Mouse (Mus musculus): ENCODE measurements at regions not wholly inside any gene's neighbourhood (a gene's known extent, or its start where the extent isn't known, plus 50 kb on each side); places are given as distances from the start of the nearest gene placed in this dataset.

DNA sequence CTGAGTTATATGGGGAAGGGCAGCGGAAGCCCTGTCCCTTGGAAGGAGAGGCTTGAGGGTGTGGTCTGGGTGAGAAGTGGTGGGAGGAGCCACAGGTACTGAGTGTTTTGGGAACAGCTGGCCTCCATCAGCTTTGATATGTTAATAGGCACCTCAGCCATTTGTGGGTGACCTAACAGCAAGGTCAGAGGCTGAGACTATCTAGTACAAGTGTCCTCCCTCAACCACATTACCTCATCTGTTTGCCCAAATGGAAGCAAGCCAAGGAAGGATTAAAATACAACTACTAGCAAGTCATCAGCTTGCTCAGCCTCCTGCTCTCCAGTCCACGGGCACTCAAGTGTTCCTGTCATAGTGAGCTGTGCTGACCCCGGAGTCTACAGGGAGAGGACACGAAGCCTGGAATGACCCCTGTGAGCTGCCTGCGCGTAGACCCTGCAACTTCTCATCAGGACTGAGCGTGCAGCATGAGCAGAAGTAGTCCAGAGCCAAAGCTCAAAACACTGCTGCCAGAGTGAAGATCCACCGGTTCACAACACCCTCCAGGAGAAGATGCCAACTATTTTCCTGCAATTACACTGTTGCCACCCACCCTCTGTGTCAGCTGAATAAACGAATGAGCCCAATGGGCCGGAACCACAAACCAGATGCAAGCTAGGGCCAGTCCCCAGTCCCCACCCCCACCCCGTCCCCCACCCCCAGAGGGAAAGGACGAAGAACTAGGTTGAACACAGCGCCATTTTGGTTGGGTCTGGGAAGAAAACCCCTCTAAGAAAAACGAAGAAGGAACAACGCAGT lies 239.6 kb downstream of the Qk start:
- Histone ChIP-seq H3K4me1 (no peaks in the 10 kb centered on the region), H3K27ac (replicated peaks) (no peak overlapping the region), H3K9me3 (replicated peaks) (no peaks in the 10 kb centered on the region), H3K36me3 (no peaks in the 10 kb centered on the region), H3K4me2 (replicated peaks) (no peak overlapping the region), H3K4me3 (replicated peaks) (no peak overlapping the region), H3K9ac (no peak overlapping the region), H3K27me3 (0 out of 2 replicates have a peak, but pooled peaks cover 4% of the 10 kb centered on the region)
- no peak; the same call in 1 of the 2 replicates for ATAC-seq (ENCODE audit: insufficient number of reproducible peaks, low FRiP score, low TSS enrichment, low read depth)
- WGBS = 74% methylated on average over 15 of the region's 15 CpGs

DNA sequence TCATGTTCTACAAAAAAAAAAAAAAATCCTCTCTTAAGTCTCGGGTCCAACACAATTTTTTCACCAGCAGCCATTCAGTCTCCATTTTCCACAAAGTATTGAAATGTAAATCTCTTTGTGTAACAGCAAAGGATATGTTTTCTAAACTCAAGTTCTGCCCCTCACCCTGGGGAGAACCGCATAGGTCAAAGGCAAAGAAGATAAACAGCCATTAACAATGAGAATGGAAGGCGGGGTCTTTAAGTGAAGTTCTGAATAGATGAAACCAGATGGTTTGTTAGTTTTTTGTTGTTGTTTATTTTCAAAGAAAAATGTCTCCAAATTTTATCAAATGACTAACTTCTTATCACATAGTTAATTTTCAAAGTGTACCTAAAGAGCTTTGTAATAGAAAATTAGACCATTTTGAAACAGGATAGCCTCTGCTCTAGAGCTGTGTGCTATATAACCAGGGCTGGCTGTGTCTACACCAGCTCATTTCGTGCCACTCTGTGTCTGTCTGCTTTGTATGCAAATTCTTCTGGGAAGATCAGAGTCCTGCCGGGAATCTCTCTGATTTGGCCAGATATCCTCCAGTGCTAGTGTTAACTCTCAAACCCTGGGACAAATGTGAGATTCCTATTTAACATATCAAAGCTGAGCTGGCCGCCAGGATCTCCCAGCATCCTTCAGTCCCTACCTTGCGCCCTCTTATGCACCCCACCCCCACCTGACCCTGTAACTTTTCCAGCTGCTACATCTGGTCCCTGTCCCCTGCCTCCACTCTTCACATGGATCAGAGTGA lies 240.9 kb downstream of the Qk start:
- 56% methylated on average over 7 of the region's 7 CpGs for WGBS
- no peak overlapping the region for H3K4me3 ChIP-seq (replicated peaks)

DNA sequence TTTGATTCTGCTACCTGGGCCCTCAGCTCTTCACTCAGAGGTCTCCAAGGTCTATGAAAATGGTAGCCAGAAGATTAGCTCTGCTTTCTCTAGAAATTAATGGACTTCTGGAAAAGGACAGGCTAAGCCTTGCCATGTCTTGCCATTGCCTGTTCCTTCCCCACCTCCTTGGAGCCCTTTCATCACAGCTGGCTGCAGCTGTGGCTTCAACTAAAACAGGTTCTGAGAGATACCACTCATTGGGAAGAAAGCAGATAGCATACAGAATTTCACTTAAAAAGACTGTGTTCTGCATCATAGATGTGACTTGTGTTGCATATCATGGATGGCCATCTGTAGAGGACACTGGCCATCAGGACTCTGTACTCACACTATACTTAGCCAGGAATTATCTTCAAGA lies 246.4 kb downstream of the Qk start:
- Histone ChIP-seq H3K4me1 (no peaks in the 10 kb centered on the region), H3K4me3 (replicated peaks) (no peak overlapping the region), H3K4me2 (replicated peaks) (no peak overlapping the region), H3K27me3 (no peaks in the 10 kb centered on the region), H3K36me3 (no peaks in the 10 kb centered on the region), H3K9ac (no peak overlapping the region), H3K9me3 (replicated peaks) (no peaks in the 10 kb centered on the region), H3K27ac (replicated peaks) (no peak overlapping the region)
- ATAC-seq (ENCODE audit: insufficient number of reproducible peaks, low FRiP score, low TSS enrichment, low read depth) = no peak

More for the DNA sequence above, 240.9 kb downstream of the Qk start:
- H3K4me1 ChIP-seq = no peaks in the 10 kb centered on the region
- no peak overlapping the region for H3K27ac ChIP-seq (replicated peaks)
- H3K9me3 ChIP-seq (replicated peaks) = no peaks in the 10 kb centered on the region
- H3K4me2 ChIP-seq (replicated peaks) = no peak overlapping the region
- no peak for ATAC-seq (ENCODE audit: insufficient number of reproducible peaks, low FRiP score, low TSS enrichment, low read depth)
- H3K27me3 ChIP-seq = 0 out of 2 replicates have a peak, but pooled peaks cover 4% of the 10 kb centered on the region
- H3K9ac ChIP-seq = no peak overlapping the region
- no peaks in the 10 kb centered on the region for H3K36me3 ChIP-seq

DNA sequence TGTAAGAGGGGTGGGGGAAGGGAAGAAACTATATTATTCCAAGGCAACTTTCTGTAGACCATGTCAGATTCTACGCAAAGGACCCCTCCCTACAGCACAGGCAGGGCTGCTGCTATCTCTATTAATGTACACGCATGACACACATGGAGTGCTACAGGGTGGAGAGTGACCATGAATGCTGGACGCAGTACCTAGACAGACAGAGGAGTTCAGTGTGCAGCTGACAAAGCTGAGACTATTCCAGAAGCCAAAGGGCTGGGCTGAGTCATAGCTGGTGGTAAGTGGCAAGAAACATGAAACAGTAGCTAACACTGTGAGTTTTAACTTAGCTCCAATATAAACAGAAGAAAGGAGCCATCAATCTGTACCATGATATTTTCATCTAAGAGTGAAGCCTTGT lies 250.4 kb downstream of the Qk start:
- H3K9me3 ChIP-seq (replicated peaks) = no peaks in the 10 kb centered on the region
- H3K27me3 ChIP-seq = no peaks in the 10 kb centered on the region
- no peak overlapping the region for H3K27ac ChIP-seq (replicated peaks)
- H3K9ac ChIP-seq = no peak overlapping the region
- no peak for ATAC-seq (ENCODE audit: insufficient number of reproducible peaks, low FRiP score, low TSS enrichment, low read depth)
- H3K36me3 ChIP-seq = no peaks in the 10 kb centered on the region
- no peak overlapping the region for H3K4me2 ChIP-seq (replicated peaks)
- H3K4me3 ChIP-seq (replicated peaks) = no peak overlapping the region
- H3K4me1 ChIP-seq = no peaks in the 10 kb centered on the region
- WGBS = 91% methylated on average over 3 of the region's 3 CpGs

DNA sequence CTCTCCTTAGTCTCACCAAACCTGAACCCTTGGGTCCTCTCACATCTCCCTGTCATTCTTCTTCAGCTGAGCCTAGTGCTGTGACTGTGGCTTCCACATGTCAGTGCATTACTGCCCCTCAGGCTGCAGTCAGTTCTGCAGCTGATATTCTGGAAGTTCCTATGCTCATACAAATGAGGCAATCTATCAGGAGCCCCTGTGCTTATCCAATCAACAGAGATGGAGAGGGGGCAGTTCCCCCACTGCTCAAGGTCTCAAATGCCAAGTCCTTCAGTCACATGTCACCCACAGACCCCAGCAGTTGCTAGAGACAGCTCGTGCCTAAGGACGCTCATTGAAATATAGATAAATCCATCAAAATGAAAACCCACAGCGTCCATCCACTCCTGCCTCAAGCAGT lies 254.5 kb downstream of the Qk start:
- Histone ChIP-seq H3K9me3 (replicated peaks) (no peaks in the 10 kb centered on the region), H3K4me1 (no peaks in the 10 kb centered on the region), H3K27me3 (no peaks in the 10 kb centered on the region), H3K36me3 (no peaks in the 10 kb centered on the region), H3K4me2 (replicated peaks) (no peak overlapping the region), H3K9ac (no peak overlapping the region), H3K27ac (replicated peaks) (no peak overlapping the region), H3K4me3 (replicated peaks) (no peak overlapping the region)
- WGBS = 57% methylated on average over 3 of the region's 3 CpGs
- ATAC-seq (ENCODE audit: insufficient number of reproducible peaks, low FRiP score, low TSS enrichment, low read depth) = no peak

DNA sequence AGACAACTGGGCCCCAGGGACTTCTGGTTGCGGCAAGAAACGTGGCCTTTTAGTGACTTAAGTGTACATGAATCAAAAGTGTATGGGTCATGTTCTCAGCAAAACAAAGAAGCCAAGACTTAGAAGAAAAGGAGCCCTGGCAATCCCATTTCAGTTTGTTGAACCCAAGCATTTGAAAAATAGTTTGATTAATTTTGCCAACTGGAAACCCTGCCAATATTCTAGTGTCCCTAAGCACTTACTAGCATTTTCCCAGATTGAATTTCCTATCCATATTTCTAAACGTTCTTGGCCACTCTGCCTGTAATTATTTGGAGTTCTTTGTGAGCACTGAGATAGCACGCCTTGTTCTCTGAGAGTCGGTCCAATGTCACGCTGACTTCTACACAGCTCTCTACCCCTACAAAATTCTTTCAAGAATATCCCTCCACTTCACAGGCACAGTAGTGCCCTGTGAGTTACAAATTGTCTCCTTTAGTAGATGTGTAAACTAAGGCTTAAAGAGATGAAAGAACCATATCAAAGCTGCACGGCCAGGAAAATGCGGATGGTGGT lies 257.0 kb downstream of the Qk start:
- no peaks in the 10 kb centered on the region for H3K27me3 ChIP-seq
- H3K27ac ChIP-seq (replicated peaks) = no peak overlapping the region
- H3K4me3 ChIP-seq (replicated peaks) = no peak overlapping the region
- 69% methylated on average over 8 of the region's 8 CpGs for WGBS
- H3K4me1 ChIP-seq = no peaks in the 10 kb centered on the region
- no peak overlapping the region for H3K9ac ChIP-seq
- H3K36me3 ChIP-seq = no peaks in the 10 kb centered on the region
- no peak for ATAC-seq (ENCODE audit: insufficient number of reproducible peaks, low FRiP score, low TSS enrichment, low read depth)
- H3K9me3 ChIP-seq (replicated peaks) = no peaks in the 10 kb centered on the region
- H3K4me2 ChIP-seq (replicated peaks) = no peak overlapping the region

DNA sequence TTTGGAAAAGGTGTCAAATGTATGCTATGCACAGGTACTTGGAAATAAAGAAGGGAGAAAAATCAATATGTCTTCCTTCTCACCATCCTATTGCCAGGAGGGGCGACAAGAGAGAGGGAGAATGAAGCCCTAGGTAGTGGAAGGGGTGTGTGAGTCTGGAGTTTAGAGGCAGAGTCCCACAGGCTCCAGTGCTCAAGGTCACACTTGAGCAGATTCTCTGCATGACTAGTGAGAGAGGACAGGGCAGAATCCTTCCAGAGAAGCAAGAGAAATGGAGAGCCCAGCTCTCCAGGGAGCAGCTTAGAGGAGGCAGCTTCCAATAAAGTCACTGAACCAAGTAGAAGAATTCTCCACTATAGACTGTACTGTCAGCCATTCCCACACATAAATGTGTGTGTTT lies 261.9 kb downstream of the Qk start:
- H3K4me2 ChIP-seq (replicated peaks) = no peak overlapping the region
- H3K4me3 ChIP-seq (replicated peaks) = no peak overlapping the region
- no peaks in the 10 kb centered on the region for H3K27me3 ChIP-seq
- H3K36me3 ChIP-seq = no peaks in the 10 kb centered on the region
- H3K9ac ChIP-seq = no peak overlapping the region
- ATAC-seq (ENCODE audit: insufficient number of reproducible peaks, low FRiP score, low TSS enrichment, low read depth) = no peak
- H3K27ac ChIP-seq (replicated peaks) = no peak overlapping the region
- no peaks in the 10 kb centered on the region for H3K9me3 ChIP-seq (replicated peaks)
- WGBS = 60% methylated on average over 1 of the region's 1 CpGs
- no peaks in the 10 kb centered on the region for H3K4me1 ChIP-seq

DNA sequence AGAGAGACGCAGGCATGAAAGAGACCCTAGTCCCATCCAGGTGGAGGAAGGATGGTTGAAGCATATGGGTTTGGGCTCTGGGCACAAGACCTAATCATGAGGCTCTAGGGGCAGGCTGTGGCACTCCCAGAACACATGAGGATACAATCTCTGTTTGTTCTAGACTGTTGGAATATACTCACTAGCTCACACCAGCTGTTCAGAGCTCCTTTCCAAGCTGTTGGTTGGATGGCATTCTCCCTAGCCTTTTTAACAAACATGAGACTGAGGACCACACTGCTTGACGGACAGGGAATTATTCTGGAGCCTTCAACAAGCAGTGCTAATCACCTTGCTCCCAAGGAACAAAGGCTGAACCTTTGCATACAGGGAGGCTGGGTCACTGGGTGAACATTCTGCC lies 263.6 kb downstream of the Qk start:
- H3K9ac ChIP-seq = no peak overlapping the region
- H3K36me3 ChIP-seq = no peaks in the 10 kb centered on the region
- H3K27ac ChIP-seq (replicated peaks) = no peak overlapping the region
- ATAC-seq (ENCODE audit: insufficient number of reproducible peaks, low FRiP score, low TSS enrichment, low read depth) = no peak
- WGBS = 84% methylated on average over 2 of the region's 2 CpGs
- no peaks in the 10 kb centered on the region for H3K4me1 ChIP-seq
- no peak overlapping the region for H3K4me2 ChIP-seq (replicated peaks)
- no peaks in the 10 kb centered on the region for H3K9me3 ChIP-seq (replicated peaks)
- H3K4me3 ChIP-seq (replicated peaks) = no peak overlapping the region
- no peaks in the 10 kb centered on the region for H3K27me3 ChIP-seq

DNA sequence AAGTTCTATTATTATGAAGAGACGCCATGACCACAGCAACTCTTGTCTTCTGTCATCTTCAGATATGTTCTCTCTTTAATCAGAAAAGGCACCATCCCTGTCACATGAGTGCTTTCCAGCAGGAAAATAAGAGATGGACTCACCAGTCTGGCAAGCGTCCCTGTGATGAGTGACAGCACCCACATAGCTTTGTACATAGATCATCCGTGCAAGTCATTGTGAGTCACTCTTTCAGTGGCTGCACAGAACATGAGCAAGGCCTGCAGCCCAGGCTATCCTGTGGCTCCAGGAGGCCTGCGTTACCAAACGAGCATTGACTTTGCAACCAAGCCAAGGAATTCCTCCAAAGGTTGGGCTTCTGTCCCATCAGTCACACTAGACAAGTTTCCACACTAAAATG lies 265.3 kb downstream of the Qk start:
- H3K36me3 ChIP-seq = no peaks in the 10 kb centered on the region
- no peak overlapping the region for H3K4me2 ChIP-seq (replicated peaks)
- no peaks in the 10 kb centered on the region for H3K9me3 ChIP-seq (replicated peaks)
- H3K27ac ChIP-seq (replicated peaks) = no peak overlapping the region
- no peak for ATAC-seq (ENCODE audit: insufficient number of reproducible peaks, low FRiP score, low TSS enrichment, low read depth)
- no peak overlapping the region for H3K9ac ChIP-seq
- no peak overlapping the region for H3K4me3 ChIP-seq (replicated peaks)
- H3K4me1 ChIP-seq = no peaks in the 10 kb centered on the region
- H3K27me3 ChIP-seq = no peaks in the 10 kb centered on the region
- WGBS = 74% methylated on average over 5 of the region's 5 CpGs

DNA sequence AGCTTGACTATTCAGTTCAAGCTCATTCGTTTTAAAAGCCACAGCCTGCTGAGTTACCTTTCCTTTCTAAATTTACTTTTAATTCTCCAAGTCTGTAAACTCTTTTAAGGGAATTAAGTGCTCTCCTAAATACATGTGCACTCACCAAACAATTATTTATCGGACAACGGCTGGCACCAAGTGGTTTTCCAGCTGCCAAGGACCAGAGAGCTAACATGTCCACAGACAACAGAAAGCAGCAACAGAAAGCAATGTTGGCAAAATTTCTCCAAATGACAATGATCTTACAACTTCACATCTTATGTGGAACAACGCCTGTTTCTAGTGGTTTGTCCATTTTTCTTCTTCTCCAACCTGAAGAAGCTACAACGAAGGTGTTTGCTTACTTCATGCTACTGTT lies 275.3 kb downstream of the Qk start:
- Histone ChIP-seq H3K9ac (no peak overlapping the region), H3K4me3 (replicated peaks) (no peak overlapping the region), H3K27me3 (no peaks in the 10 kb centered on the region), H3K27ac (replicated peaks) (no peak overlapping the region), H3K4me1 (no peaks in the 10 kb centered on the region), H3K9me3 (replicated peaks) (no peaks in the 10 kb centered on the region), H3K4me2 (replicated peaks) (no peak overlapping the region), H3K36me3 (no peaks in the 10 kb centered on the region)
- no peak for ATAC-seq (ENCODE audit: insufficient number of reproducible peaks, low FRiP score, low TSS enrichment, low read depth)
- WGBS = 74% methylated on average over 5 of the region's 5 CpGs

DNA sequence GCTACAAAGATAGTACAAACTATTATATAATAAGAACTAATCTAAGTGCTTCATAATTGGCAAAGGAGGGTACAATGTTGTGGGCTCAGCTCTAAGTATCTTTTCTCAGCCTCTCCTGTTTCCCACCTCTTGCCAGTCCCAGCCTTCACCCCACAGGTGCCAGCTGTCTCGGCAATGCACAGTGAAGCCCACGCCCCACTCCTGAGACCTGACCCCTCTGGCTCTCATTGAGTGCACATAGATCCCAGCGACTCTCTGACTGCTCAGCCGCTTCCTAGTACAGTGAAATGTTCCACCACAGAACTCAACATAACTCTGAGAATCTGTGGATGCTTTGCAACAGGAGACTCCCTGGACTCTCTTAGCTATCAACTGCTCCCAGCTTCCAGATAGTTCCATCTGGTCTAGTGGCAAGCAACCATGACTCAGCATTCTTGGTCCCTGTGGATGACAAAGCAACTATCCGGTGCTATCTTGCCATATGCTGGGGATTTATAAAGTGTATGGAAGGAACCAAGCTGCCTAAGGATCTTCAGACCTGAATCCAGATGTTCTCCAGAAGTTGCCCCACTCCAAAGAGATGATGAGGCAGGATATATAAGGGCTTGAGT lies 277.5 kb downstream of the Qk start:
- Histone ChIP-seq H3K4me3 (replicated peaks) (no peak overlapping the region), H3K9ac (no peak overlapping the region), H3K27me3 (no peaks in the 10 kb centered on the region), H3K36me3 (no peaks in the 10 kb centered on the region), H3K4me1 (no peaks in the 10 kb centered on the region), H3K4me2 (replicated peaks) (no peak overlapping the region), H3K9me3 (replicated peaks) (no peaks in the 10 kb centered on the region), H3K27ac (replicated peaks) (no peak overlapping the region)
- no peak for ATAC-seq (ENCODE audit: insufficient number of reproducible peaks, low FRiP score, low TSS enrichment, low read depth)
- WGBS = 79% methylated on average over 5 of the region's 5 CpGs

Data from embryonic facial prominence, embryonic 15.5 days (tissue).